Mouse (Mus musculus): ENCODE results near the gene Lamtor2. TPM values are rescaled to one million over a fixed set of nuclear protein-coding genes. Genes with fewer than 3 reads are reported as not detected.

Lamtor2 gene
- polyA plus RNA-seq, 1 experiment from 2014 or later = 76.1 TPM

DNA sequence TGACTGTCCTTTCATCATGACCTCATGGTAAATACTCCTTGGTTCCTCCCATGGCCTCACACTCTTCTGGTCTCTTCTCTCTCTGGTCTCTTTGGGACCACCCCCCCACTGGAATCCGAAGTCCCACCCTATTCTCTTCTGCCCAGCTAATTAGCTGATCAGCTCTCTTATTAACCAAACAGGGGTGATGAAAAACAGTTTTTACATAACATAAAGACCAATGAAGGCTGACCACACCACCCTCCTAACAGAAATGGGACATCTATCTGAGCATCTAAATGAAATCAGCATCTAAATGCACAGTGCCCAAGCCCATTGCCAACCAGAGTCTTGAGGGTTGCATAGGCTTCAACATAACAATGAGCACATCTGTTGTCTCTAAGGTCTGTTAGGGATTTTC lies 19.0 kb upstream of the Lamtor2 start:
- ATAC-seq (ENCODE audit: low FRiP score) = no peak
- Histone ChIP-seq H3K27me3 (ENCODE audit: control insufficient read depth, insufficient read depth, low read length) (no peaks in the 10 kb centered on the region), H3K9ac (ENCODE audit: low read depth, low read length) (no peak overlapping the region), H3K27ac (ENCODE audit: low read depth, low read length) (no peak overlapping the region), H3K4me2 (replicated peaks; ENCODE audit: low read depth, low read length) (no peak overlapping the region), H3K4me1 (replicated peaks; ENCODE audit: control insufficient read depth, insufficient read depth, low read length) (no peaks in the 10 kb centered on the region), H3K4me3 (ENCODE audit: low read depth, low read length) (no peak overlapping the region), H3K9me3 (ENCODE audit: control insufficient read depth, low read length) (no peaks in the 10 kb centered on the region), H3K36me3 (ENCODE audit: control insufficient read depth, insufficient read depth, low read length) (peaks cover 17% of the 10 kb centered on the region)
- DNase-seq (ENCODE audit: low spot score) = no peak
- WGBS = 65% methylated on average over 1 of the region's 1 CpGs

DNA sequence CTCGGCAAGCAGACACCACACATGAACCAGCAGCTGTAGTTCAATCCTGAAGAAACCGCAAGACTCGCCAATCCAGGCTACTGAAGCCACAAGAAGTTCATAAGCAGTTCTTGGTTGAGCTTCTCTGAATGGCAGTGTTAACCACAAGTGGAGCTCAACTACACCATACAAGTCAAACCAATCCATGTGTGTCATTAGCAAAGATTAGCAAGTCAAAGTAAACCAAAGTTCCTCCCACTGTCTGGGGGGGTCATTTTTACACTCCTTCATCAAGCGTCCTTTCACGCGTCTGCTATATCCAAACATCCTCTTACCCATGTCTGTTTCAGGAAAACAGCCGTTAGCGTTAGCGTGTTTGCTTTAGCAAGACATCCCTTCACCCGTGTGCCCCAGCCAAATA lies 17.5 kb upstream of the Lamtor2 start:
- Histone ChIP-seq H3K4me3 (ENCODE audit: low read depth, low read length) (no peak overlapping the region), H3K27me3 (ENCODE audit: control insufficient read depth, insufficient read depth, low read length) (no peaks in the 10 kb centered on the region), H3K4me2 (replicated peaks; ENCODE audit: low read depth, low read length) (no peak overlapping the region), H3K9me3 (ENCODE audit: control insufficient read depth, low read length) (no peaks in the 10 kb centered on the region), H3K27ac (ENCODE audit: low read depth, low read length) (no peak overlapping the region), H3K36me3 (ENCODE audit: control insufficient read depth, insufficient read depth, low read length) (peaks cover 21% of the 10 kb centered on the region), H3K4me1 (replicated peaks; ENCODE audit: control insufficient read depth, insufficient read depth, low read length) (no peaks in the 10 kb centered on the region), H3K9ac (ENCODE audit: low read depth, low read length) (no peak overlapping the region)
- ATAC-seq (ENCODE audit: low FRiP score) (no peak), DNase-seq (ENCODE audit: low spot score) (no peak)
- WGBS = 95% methylated on average over 10 of the region's 10 CpGs

- Histone ChIP-seq H3K36me3 (ENCODE audit: control insufficient read depth, insufficient read depth, low read length) (peaks cover 24% of the 10 kb centered on the region), H3K27ac (ENCODE audit: low read depth, low read length) (no peak overlapping the region), H3K4me3 (ENCODE audit: low read depth, low read length) (no peak overlapping the region), H3K4me1 (replicated peaks; ENCODE audit: control insufficient read depth, insufficient read depth, low read length) (no peaks in the 10 kb centered on the region), H3K9me3 (ENCODE audit: control insufficient read depth, low read length) (no peaks in the 10 kb centered on the region), H3K27me3 (ENCODE audit: control insufficient read depth, insufficient read depth, low read length) (no peaks in the 10 kb centered on the region), H3K9ac (ENCODE audit: low read depth, low read length) (no peak overlapping the region), H3K4me2 (replicated peaks; ENCODE audit: low read depth, low read length) (no peak overlapping the region)
- WGBS = 96% methylated on average over 5 of the region's 5 CpGs
- ATAC-seq (ENCODE audit: low FRiP score) = no peak
- DNase-seq (ENCODE audit: low spot score) = no peak
Observed at GRCm38 (mm10) chr3:88569694-88570093, 16.8 kb upstream of the Lamtor2 start.

- Histone ChIP-seq H3K4me2 (replicated peaks; ENCODE audit: low read depth, low read length) (no peak overlapping the region), H3K27ac (ENCODE audit: low read depth, low read length) (no peak overlapping the region), H3K4me1 (replicated peaks; ENCODE audit: control insufficient read depth, insufficient read depth, low read length) (no peaks in the 10 kb centered on the region), H3K27me3 (ENCODE audit: control insufficient read depth, insufficient read depth, low read length) (no peaks in the 10 kb centered on the region), H3K9ac (ENCODE audit: low read depth, low read length) (no peak overlapping the region), H3K9me3 (ENCODE audit: control insufficient read depth, low read length) (no peaks in the 10 kb centered on the region), H3K36me3 (ENCODE audit: control insufficient read depth, insufficient read depth, low read length) (peaks cover 24% of the 10 kb centered on the region), H3K4me3 (ENCODE audit: low read depth, low read length) (no peak overlapping the region)
- DNase-seq (ENCODE audit: low spot score) (no peak), ATAC-seq (ENCODE audit: low FRiP score) (no peak)
- 95% methylated on average over 2 of the region's 2 CpGs for WGBS
Observed at GRCm38 (mm10) chr3:88569093-88569492, 16.2 kb upstream of the Lamtor2 start.

GRCm38 (mm10) chr3:88568615-88569014 lies 15.7 kb upstream of the Lamtor2 start:
- Histone ChIP-seq H3K27ac (ENCODE audit: low read depth, low read length) (no peak overlapping the region), H3K9ac (ENCODE audit: low read depth, low read length) (no peak overlapping the region), H3K4me1 (replicated peaks; ENCODE audit: control insufficient read depth, insufficient read depth, low read length) (no peaks in the 10 kb centered on the region), H3K36me3 (ENCODE audit: control insufficient read depth, insufficient read depth, low read length) (peaks cover 26% of the 10 kb centered on the region), H3K4me2 (replicated peaks; ENCODE audit: low read depth, low read length) (no peak overlapping the region), H3K4me3 (ENCODE audit: low read depth, low read length) (no peak overlapping the region), H3K9me3 (ENCODE audit: control insufficient read depth, low read length) (no peaks in the 10 kb centered on the region), H3K27me3 (ENCODE audit: control insufficient read depth, insufficient read depth, low read length) (no peaks in the 10 kb centered on the region)
- DNase-seq (ENCODE audit: low spot score) (no peak), ATAC-seq (ENCODE audit: low FRiP score) (no peak)
- 98% methylated on average over 2 of the region's 2 CpGs for WGBS

- H3K9ac ChIP-seq (ENCODE audit: low read depth, low read length) = no peak overlapping the region
- no peaks in the 10 kb centered on the region for H3K9me3 ChIP-seq (ENCODE audit: control insufficient read depth, low read length)
- WGBS = over 99% methylated on average over 6 of the region's 6 CpGs
- no peak overlapping the region for H3K4me2 ChIP-seq (replicated peaks; ENCODE audit: low read depth, low read length)
- no peak overlapping the region for H3K27ac ChIP-seq (ENCODE audit: low read depth, low read length)
- no peak for DNase-seq (ENCODE audit: low spot score)
- H3K27me3 ChIP-seq (ENCODE audit: control insufficient read depth, insufficient read depth, low read length) = no peaks in the 10 kb centered on the region
- H3K4me1 ChIP-seq (replicated peaks; ENCODE audit: control insufficient read depth, insufficient read depth, low read length) = no peaks in the 10 kb centered on the region
- H3K4me3 ChIP-seq (ENCODE audit: low read depth, low read length) = no peak overlapping the region
- ATAC-seq (ENCODE audit: low FRiP score) = no peak
- H3K36me3 ChIP-seq (ENCODE audit: control insufficient read depth, insufficient read depth, low read length) = peaks cover 28% of the 10 kb centered on the region
Observed at GRCm38 (mm10) chr3:88567892-88568291, 15.0 kb upstream of the Lamtor2 start.

GRCm38 (mm10) chr3:88566536-88567061 lies 13.7 kb upstream of the Lamtor2 start:
- Histone ChIP-seq H3K4me1 (replicated peaks; ENCODE audit: control insufficient read depth, insufficient read depth, low read length) (no peaks in the 10 kb centered on the region), H3K9ac (ENCODE audit: low read depth, low read length) (no peak overlapping the region), H3K4me3 (ENCODE audit: low read depth, low read length) (no peak overlapping the region), H3K36me3 (ENCODE audit: control insufficient read depth, insufficient read depth, low read length) (peaks cover 30% of the 10 kb centered on the region), H3K9me3 (ENCODE audit: control insufficient read depth, low read length) (no peaks in the 10 kb centered on the region), H3K4me2 (replicated peaks; ENCODE audit: low read depth, low read length) (no peak overlapping the region), H3K27me3 (ENCODE audit: control insufficient read depth, insufficient read depth, low read length) (no peaks in the 10 kb centered on the region), H3K27ac (ENCODE audit: low read depth, low read length) (no peak overlapping the region)
- WGBS = 89% methylated on average over 4 of the region's 4 CpGs
- ATAC-seq (ENCODE audit: low FRiP score) (no peak), DNase-seq (ENCODE audit: low spot score) (no peak)

GRCm38 (mm10) chr3:88566116-88566515 lies 13.2 kb upstream of the Lamtor2 start:
- 89% methylated on average over 3 of the region's 3 CpGs for WGBS
- Histone ChIP-seq H3K4me2 (replicated peaks; ENCODE audit: low read depth, low read length) (no peak overlapping the region), H3K4me3 (ENCODE audit: low read depth, low read length) (no peak overlapping the region), H3K4me1 (replicated peaks; ENCODE audit: control insufficient read depth, insufficient read depth, low read length) (no peaks in the 10 kb centered on the region), H3K9me3 (ENCODE audit: control insufficient read depth, low read length) (no peaks in the 10 kb centered on the region), H3K9ac (ENCODE audit: low read depth, low read length) (no peak overlapping the region), H3K27me3 (ENCODE audit: control insufficient read depth, insufficient read depth, low read length) (no peaks in the 10 kb centered on the region), H3K36me3 (ENCODE audit: control insufficient read depth, insufficient read depth, low read length) (peaks cover 30% of the 10 kb centered on the region), H3K27ac (ENCODE audit: low read depth, low read length) (no peak overlapping the region)
- ATAC-seq (ENCODE audit: low FRiP score) (no peak), DNase-seq (ENCODE audit: low spot score) (no peak)

- Histone ChIP-seq H3K9ac (ENCODE audit: low read depth, low read length) (no peak overlapping the region), H3K9me3 (ENCODE audit: control insufficient read depth, low read length) (no peaks in the 10 kb centered on the region), H3K27ac (ENCODE audit: low read depth, low read length) (0 out of 2 replicates have a peak overlapping the region, but pooled peaks have one; percentile 3), H3K4me2 (replicated peaks; ENCODE audit: low read depth, low read length) (no peak overlapping the region), H3K27me3 (ENCODE audit: control insufficient read depth, insufficient read depth, low read length) (no peaks in the 10 kb centered on the region), H3K4me3 (ENCODE audit: low read depth, low read length) (no peak overlapping the region), H3K36me3 (ENCODE audit: control insufficient read depth, insufficient read depth, low read length) (peaks cover 30% of the 10 kb centered on the region), H3K4me1 (replicated peaks; ENCODE audit: control insufficient read depth, insufficient read depth, low read length) (no peaks in the 10 kb centered on the region)
- ATAC-seq (ENCODE audit: low FRiP score) (no peak), DNase-seq (ENCODE audit: low spot score) (no peak)
- 90% methylated on average over 7 of the region's 7 CpGs for WGBS
Observed at GRCm38 (mm10) chr3:88563966-88564365, 11.1 kb upstream of the Lamtor2 start.
